Mouse (Mus musculus) brain, adult 2 months (tissue): ENCODE data around the gene Rnf224.

ENCODE experiments used
- DNase-seq: peaks from one replicate; pipeline ENCODE4 v3.0.0; 2011; ENCODE audit warnings: low read depth, low spot score

Rnf224 gene

GRCm38 (mm10) chr2:25256443-25257109 lies 20.0 kb upstream of the Rnf224 start:
- peak; percentile 48 for DNase-seq

DNA sequence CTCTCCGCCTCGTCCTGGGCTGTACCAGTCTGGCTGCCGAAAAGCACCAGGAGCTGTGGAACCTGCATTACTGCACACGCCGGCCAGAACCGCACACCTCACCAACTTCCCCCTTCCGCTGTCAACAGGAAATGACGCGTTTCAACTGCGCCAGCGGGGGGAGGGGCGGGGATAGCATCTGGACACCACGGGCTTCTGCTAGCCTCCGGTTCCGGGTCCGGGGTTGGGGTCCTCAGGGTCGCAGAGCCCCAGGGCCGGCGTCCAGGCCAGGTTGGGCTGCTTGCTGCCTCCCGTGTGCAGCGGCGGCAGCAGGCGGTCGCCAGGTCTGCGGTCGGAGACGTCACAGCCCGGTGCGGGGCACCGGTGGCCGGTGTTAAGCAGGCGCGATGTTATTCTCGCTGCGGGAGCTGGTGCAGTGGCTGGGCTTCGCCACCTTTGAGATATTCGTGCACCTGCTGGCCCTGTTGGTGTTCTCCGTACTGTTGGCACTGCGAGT lies 18.7 kb upstream of the Rnf224 start, which contains the start of gene Tmem203:
Gene Tmem203 (plus strand): TSS at position 156 of the 496 bp plus-strand sequence.
- peak; percentile 94 for DNase-seq

- DNase-seq = no peak
Measured at GRCm38 (mm10) chr2:25252331-25252730, 15.7 kb upstream of the Rnf224 start.

GRCm38 (mm10) chr2:25246183-25247072 lies 9.8 kb upstream of the Rnf224 start, which contains the start of gene AL732309.1:
AL732309.1 (minus strand) TSS chr2:25246863.
- peak; percentile 88 for DNase-seq

DNA sequence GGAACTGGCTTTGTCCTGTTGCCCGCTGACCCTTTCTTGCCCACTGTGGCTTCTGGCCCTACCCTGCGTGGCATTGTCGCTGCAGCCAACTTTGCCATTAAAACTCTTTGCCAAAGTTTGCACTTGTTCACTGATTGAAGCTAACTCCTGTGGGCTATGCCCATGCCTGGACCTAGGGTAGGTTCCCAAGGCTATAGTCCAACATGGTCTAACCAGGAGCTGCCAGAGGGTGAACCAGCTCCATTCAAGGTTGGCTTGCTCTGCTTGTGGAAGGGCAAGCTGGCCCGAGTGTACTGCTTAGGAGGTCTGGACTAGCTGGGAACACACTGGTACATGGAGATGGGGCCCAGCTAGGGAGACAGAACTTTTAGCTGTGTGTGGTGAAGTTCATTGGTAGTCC lies 7.6 kb upstream of the Rnf224 start:
- no peak for DNase-seq

- DNase-seq = no peak
Measured at GRCm38 (mm10) chr2:25243342-25243741, 6.8 kb upstream of the Rnf224 start.

DNA sequence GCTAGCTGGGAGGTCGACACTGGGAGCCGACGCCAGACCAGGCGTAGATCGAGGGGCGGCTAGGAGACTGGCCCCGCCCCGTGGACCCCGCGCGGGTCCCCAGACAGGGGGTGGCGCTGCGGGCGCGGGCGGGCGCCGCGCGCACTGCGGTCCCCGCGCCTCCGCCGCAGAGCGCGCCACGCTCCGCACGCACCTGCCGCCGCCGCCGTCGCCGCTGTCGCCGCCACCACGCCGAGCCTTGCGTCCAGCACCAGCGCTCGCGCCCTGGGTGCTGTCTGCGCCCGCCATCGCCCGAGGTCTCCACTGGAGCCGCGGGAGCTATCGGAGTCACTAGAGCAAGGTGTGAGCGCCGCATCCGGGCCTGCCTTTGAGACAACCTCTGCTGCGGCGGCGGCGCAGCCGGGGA lies 5.5 kb upstream of the Rnf224 start, which contains the start of the genes Rnf208 and Cysrt1:
Gene Rnf208 (plus strand): TSS at position 155 of the 406 bp plus-strand sequence.
Gene Cysrt1 (minus strand): TSS at position 352 of the 406 bp plus-strand sequence.
- peak; percentile 66 for DNase-seq

GRCm38 (mm10) chr2:25241438-25241775 lies 4.8 kb upstream of the Rnf224 start:
- no peak for DNase-seq

DNA sequence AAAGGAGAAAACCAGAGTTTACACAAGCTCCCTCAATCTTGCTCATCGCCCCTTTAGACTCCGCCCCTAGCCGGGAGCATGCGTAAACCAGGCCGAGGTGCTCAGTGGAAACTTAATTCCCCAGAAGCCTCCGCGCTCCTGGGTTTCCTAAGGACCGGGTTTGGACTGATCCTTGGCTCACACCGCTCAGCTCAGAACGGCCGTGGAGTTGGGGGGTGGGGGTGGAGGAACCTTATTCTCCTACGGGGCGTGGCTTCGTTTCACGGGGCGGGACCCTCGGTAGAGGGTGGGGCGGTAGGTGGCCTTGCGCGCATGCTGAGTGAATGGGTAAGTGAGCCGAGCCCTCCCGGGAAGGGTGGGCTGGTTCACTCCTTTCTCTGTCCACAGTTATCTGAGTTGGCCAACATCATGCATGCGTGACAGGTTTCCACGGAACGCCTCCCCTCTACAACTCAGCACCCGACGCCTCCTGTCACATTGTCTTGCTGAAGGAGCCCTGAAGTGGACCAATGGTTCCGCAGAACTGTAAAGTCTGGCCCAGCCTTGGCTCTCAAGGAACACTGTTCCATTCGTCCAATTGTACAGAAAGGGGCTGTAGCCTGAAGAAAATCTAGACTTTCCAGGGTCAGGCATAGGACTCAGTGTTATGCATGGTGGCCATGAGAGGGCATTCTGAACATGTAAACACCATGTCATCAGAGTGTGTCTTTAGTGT lies 4.3 kb upstream of the Rnf224 start:
- DNase-seq = peak; percentile 95

GRCm38 (mm10) chr2:25240310-25240709 lies 3.7 kb upstream of the Rnf224 start:
- no peak for DNase-seq

- DNase-seq = no peak
Measured at GRCm38 (mm10) chr2:25239766-25240165, 3.2 kb upstream of the Rnf224 start.

DNA sequence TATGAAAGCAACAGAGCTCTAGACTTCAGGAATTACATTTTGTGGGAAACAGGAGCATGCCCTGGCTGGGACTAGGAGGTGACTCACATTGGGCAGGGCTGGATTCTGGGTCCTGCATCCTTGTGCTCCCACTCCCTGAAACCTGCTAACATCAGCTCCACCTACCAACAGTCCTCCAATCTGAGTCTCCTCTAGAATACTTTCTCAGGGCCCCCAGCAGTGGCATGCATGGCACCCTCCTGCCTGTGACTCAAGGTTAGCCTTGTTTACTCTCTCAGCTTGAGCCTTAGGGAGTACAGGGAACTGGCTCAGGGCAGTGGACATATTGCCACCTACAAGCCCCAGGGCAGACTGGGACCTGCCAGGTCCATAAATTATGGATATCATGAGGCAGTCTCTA lies 1.5 kb upstream of the Rnf224 start:
- DNase-seq = no peak

DNA sequence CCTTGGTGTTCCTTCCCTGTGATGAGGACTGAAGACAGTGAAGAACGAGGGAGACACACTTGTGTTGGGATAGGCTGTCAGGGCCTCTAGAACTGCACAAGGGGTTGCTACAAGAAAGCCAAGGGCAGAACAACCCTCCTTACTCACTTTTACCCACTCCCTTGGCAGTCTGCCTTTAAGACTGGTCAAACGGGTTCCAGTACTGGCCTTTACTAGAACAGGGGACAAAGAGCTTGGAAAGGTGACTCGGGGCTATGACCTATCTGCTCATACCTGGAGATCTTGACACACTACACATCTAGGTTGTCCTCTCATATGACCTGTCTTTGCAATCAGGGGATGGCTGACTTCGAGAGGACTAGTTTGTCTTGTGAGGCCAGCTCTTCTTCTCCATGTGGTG lies 935 bp upstream of the Rnf224 start:
- no peak for DNase-seq

GRCm38 (mm10) chr2:25234551-25235220 lies 1.9 kb downstream of the Rnf224 start:
- DNase-seq = no peak

DNA sequence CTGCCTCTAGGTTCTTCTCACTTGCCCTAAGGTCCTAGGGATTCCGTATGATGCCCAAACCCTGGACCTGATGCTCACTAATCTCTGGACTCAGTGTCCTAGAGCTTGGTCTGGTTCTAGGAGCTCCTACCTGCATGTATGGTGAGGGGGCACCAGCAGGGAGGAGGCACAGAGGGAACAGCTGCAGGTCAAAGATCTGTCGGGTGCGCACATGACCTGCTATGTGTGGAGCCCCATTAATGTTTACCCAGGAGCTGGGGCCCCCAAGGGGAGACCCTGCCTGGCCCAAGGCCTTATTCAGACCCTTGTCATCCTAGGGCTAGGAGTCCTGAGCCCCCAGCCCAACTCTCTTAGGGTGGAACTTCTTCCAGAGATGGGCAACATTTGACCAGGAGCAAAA lies 2.5 kb downstream of the Rnf224 start, which contains the start of gene Slc34a3:
Gene Slc34a3 (minus strand): TSS at position 315 of the 400 bp plus-strand sequence.
- DNase-seq = no peak

DNA sequence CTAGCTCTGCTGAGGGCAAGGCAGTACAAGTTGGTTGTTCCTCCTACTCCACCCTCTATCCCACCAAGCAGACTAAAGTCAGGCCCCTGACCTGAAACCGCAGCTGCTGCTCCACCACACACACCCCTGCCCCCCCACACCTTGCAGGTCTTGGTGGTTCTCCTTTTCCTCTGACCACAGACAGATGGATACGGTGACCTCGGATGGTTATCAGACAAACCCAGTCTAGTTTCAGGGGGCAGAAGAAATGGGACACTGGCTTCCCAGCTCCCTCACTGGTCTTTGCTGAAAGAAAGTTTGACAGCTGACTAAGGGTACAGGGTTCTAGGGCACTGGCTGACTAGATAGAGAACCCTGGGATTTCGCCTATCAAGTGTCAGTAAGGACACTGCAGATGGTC lies 3.2 kb downstream of the Rnf224 start:
- no peak for DNase-seq

- no peak for DNase-seq
Measured at GRCm38 (mm10) chr2:25231038-25231437, 5.5 kb downstream of the Rnf224 start.

DNA sequence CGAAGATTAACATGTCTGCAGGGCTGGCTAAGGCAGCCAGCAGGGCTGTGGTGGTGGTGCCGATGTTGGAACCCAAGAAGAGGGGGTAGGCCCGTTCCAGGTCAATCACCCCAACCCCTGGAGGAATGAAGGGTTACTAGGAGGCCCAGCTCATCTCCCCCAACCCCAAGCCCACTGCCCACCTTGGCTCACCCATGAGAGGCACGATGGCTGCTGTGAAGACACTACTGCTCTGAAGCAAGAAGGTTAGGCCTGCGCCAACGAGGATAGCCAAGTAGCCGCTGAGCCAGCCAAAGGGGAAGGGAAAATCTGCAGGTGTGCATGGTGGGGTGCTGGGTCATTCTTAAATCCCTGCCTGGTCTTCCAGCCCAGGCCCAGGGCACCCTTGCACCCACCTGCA lies 6.0 kb downstream of the Rnf224 start:
- no peak for DNase-seq

- DNase-seq = no peak
Measured at GRCm38 (mm10) chr2:25229582-25229981, 7.0 kb downstream of the Rnf224 start.

DNA sequence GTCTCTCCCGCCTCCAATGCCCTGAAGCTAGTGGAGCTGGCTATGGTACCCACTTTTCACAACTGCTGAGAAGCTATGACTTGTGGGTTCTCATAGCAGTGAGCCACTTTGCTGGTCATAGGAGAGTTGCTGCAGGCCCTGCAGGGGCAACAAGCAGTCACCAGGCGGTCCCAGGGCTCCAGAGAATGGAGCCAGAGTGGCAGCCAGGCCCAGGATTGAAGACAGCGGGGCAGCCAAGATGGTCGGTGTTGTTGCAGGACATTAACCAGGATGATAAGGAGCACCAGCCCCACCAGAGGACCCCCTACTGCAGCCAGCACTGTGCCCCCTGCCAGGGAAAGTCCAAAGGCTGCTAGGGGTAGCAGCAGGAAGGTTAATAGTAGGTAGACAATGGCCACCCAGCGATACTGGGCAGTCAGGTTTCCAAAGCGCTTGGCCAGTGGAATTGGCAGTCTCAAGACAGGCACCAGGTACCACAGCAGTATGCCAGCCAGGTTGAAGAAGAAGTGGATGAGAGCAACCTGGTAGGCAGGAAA lies 7.5 kb downstream of the Rnf224 start:
- DNase-seq = no peak

GRCm38 (mm10) chr2:25228431-25228889 lies 8.1 kb downstream of the Rnf224 start:
- DNase-seq = peak; percentile 95
